Mouse (Mus musculus) hindlimb bud, embryonic 11.5 days (tissue): ENCODE measurements around the gene Dcaf17.

ENCODE experiments used
- DNase-seq: peaks from one replicate; pipeline ENCODE4 v3.0.0-alpha.2; 2012; ENCODE audit warnings: low read depth, low spot score; ENCODE audit errors: extremely low spot score

The Dcaf17 gene

DNA sequence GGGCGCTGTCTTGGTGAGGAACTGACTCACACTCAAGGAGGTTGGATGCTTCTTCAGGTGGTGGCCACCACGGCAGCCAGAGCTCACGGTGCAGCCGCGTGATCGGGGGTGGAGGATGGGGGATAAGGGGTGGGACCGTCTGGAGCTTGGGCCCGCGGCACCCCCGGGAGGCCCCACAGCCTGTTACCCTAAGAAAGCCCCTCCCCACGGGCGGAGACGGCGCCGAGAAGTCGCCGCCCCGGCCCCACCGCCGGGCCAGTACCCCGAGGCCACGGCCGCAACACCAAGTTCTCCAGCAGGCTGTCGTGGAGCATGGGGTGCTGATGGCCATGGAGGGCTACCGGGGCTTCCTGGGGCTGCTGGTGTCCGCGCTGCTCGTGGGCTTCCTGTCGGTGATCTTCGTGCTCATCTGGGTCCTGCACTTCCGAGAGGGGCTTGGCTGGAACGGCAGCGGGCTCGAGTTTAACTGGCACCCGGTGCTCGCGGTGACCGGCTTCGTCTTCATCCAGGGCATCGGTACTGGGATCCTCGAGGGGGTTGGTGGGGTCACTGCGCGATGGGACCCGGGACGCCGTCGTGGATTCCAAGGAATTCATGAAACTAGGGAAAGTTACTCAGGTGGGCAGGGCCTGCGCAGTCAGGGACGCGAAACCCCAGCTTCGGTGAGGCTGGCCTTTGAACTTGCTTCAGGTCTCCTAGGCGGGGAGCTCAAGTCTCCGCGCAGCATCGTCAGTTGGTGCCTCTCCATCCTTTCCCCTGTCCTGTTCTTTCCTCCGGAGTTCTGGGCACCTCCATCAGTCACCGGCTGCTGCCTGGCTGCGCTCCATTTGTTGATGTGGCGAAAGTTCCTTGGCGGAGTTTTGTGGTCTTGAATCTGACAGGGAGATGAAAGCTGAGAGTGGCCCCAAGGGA is 62.9 kb downstream of the Dcaf17 start, which contains the start of gene Cybrd1:
TSS of gene Cybrd1 (plus strand) at position 127 of the 912 bp plus-strand sequence.
- no peak for DNase-seq

DNA sequence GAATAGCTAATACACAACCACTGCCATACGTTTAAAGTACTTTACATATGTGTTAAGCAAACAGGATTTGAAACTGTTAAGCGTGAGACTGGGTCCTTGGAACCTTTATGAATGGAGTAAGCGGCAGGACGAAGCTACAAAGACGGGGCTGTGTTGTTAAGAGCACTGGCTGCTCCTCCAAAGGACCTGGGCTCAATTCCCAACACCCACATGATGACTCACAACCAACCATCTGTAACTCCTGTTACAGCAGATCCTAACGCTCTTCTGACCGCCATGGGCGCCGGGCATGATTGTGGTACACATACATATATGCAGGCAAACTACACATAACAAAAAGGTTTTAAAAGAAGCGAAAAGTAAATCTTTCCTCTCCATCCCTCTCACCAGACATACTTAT is 65.7 kb downstream of the Dcaf17 start:
- DNase-seq: no peak

DNA sequence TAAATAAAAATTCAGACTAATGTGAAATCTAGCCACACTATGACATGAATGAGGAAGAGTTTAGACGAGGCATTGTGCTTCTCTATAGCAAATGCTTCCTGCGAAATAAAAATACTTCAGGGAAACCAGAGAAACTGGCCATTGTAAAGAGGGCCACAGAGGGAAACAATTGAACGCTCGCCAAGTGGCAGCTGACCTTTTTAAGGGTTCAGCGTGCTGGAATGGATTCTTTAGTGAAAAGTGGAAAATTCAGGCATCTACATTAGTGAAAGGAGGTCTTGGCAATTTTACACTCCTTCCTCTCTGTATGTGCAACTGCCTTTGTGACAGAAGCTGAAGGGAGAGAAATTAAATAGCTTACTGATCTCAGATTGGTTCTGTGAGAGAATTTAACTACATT is 66.3 kb downstream of the Dcaf17 start:
- no peak for DNase-seq

DNA sequence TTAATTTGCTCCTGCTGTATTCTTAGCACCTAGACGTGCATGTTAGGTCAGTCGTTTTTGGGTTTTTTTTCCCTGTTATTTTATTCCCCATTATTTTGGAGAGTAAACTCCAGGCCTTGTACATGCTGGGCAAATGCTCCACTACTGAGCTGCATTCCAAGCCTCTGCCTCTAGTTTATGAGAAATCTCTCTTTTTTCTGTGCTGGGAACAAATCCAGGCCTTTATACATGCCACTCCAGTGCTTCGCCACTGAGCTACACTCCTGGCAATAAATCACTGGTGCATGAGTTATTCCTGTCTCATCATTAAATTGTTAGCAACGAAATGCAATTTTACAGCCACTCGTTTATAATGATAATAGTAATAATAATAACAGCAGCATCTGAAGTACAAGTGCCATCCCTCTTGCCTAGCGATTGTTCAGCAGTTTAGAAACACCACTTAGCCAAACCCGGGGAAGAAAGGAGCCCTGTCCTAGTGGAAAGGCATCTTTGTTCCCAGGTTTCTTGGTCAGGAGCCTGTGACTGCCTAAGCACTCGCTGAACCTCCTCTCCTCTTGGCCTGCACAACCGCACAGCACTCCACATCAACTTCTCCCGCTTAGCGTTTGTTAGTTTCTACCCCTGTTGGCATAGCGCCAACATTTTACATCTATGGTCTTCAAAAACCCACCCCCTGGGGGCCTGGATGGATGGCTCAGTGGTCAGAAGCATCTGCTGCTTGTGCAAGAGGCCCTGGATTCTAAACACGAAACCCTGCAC is 67.3 kb downstream of the Dcaf17 start:
- DNase-seq: no peak

DNA sequence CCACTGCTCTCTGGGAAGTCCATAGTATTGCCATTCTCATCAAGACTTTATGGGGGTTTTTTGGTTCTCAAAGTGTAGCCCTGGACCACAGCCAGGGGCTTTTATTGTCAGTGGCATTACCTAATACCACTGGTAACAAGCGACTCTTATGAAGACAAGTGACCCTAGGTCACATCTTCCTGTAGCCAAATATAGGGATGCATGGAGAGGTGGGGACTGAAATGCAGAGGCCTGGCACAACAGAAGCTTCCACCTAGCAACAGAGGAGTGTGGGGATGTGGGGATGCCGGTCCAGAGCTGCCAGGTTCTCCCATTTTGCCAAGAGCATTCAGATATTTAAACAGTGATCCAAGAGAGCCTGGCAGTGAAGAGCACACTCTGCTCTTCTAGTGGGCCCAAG is 68.5 kb downstream of the Dcaf17 start:
- no peak for DNase-seq

DNA sequence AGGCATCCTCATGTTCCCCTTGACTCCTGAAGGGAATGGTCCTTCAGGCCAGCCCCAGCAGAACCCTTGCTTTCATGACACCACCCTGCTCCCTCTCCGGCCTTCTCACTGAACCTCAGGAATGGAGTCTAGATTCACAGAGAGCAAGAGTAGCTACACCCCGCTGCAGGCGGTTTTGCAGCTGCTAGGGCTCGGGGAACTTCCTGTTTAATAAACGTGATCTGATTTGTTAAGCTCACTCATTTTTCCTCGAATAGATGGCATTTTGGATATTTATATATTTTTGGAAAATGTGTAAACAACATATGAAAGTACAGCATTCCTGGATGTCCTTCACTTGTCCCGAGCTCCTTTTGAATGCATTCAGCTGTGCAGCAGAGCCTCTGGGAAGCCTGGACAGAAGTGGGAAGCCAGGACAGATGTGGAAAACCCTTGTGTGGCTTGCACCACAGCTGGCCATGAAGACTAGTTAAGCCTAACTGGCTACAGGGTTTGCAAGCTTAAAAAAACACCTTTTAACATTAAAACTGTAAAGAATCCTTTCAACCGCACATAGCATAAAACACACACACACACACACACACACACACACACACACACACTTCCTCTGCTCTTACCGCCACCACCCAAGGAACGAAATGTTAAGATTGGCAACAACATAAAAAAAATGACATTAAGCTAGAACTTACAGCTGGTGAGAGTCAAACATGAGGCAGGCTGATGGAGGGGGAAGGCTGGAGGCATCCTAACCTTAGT is 72.8 kb downstream of the Dcaf17 start:
- DNase-seq: no peak

DNA sequence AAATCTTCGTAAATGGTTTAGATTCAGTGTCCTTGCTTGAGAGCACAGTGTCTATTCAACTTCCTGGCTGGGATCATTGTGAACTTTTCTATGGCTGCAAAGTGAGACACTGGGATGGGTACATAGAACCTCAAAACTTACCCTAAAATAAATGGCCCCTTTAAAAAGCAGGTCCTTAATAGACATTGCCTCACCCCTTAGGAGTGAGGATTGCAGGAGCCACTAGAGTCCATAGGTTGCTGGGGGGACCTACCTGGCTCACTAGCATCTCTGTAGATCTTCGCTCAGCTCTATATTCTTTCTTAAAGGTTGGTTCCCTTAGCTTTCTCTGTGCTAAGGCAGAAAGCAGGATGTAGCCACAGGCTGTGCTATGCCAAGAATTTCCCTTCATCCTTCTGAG is 75.2 kb downstream of the Dcaf17 start:
- DNase-seq: no peak

DNA sequence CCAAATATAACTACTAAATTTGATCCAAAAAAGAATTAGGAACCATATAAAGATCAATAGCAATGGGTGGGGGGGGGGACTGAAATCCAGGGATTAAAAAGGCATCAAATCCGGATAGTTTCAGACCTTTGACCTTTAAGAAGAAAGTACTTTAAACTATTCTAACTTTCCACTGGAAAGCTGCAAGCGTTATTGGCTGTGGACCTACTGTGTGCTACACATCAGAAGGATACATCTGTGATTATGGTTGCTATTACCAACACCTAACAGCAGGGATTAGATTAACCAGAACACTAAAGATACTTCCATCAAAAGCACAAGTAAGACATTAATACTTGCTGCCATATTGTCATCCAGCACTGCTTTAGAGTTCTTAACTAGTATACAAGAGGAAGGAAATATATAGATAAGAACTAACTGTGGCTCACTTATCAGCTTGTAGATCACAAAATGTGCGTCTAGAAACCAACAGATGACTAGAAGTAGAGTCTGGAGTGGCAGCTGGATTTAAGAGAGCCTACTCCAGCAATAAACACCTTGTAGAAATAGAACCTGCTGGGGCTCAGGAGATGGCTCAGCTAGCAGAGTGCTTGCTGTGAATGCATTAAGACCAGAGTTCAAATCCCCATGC is 76.9 kb downstream of the Dcaf17 start:
- no peak for DNase-seq

DNA sequence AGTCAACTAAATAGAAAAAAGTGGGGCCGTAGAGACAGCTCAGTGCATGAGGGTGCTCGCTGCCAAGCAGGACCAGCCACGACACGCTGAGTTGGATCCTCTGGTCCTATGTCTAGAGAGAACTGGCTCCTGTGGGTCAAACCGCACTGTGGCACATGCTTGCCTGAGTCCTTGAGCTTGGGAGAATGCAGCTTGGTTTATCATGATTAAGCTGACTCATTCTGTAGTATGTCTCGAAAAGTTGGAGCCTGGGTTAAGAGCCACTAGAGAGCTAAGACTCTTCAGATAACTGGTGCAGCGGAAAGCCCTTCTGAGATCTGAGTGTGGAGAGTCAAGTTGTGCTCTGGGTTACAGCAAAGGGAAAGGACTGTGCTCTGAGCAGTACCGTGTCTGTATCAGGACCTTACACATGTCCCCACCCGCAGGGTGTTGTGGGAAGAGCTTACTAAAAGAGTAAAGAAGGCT is 78.9 kb downstream of the Dcaf17 start:
- DNase-seq: no peak

DNA sequence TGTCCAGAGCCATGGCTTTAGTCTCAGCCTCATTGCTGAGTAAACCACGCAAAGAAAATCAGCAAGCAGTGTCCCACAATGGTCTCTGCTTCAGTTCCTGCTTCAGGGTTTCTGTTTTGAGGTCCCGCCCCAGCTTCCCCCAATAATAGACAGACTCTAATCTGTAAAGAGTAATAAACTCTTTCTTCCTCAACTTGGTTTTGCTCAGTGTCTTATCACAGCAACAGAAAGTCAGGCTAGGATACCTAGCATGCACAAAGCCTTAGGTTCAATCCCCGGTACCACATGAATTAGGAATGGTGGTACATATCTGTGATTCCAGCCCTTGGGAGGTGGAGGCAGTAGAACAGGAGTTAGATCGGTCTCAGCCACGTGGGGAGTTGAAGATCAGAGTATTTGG is 79.7 kb downstream of the Dcaf17 start:
- no peak for DNase-seq

DNA sequence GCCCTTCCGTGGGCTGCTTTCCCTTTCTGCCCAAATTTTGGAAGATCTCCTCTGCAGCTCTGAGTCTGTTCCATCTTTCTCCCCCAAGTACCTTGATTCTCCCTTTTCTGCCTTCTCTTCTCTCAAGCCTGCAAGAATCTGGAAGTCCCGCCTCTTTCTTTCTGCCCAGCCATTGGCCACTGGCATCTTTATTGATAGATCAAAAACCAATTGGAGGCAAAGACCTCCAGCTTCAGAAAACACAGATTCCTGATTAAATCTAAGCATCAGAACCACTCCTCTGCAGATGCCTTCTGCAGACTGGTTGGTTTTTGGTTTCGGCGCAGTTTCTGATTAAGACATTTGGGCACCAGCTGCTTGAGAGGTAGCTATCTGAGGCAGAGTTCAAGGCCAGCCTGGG is 85.5 kb downstream of the Dcaf17 start:
- no peak for DNase-seq

DNA sequence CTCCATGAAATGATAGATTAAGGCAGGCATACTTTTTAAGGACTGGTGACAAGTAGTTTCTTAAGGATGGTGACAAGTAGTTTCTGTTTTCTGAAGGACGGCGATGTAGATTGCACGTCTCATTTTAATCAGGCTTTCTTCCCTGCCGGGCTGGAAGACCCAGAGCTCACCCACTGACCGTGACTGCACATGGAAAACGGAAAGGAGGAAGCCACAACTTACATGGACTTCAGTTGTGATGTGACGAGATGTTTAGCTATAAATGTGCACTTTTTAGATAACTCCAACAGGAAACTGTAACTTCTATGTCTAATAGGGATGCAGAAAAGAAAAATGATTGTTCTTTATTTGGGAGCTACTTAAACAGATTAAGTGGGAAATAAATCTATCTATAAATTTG is 87.3 kb downstream of the Dcaf17 start:
- DNase-seq: no peak

DNA sequence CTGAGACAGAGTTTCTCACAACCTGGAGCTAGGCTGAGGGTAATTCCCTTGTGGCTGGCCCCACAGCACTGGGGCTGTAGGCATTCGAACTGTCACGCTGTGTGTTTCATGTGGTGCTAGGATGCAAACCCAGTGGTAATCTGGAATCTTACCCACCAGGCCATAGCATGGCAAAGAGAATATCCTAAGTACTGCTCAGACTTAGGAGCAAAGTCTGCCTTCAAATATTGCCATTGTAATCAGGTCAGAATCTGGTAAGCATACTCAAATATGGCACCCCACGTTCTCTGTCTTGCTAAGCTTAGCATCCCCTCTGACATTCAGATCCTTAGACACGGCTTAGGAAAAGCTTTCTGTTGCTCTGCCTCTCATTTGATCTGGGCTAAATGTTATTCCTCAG is 90.7 kb downstream of the Dcaf17 start:
- no peak for DNase-seq

DNA sequence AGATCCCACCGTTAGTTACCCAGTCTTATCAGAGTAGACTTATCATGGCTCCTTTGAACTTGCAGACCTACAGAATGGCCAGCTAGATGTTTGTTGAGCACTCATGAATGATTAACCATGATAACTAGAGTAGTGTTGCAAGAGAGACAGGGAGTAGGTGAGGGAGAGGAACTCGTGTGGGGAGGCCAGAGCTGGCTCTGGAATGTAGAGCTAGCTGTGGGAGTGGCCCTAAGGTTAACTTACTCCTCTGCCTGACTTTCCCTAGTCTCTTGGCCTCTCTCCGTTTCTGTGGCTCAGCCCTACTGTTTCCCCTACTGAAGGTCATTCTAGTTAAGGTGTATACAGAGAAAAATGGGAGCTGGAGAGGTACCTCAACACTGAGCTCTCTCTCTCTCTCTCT is 91.1 kb downstream of the Dcaf17 start:
- no peak for DNase-seq

DNA sequence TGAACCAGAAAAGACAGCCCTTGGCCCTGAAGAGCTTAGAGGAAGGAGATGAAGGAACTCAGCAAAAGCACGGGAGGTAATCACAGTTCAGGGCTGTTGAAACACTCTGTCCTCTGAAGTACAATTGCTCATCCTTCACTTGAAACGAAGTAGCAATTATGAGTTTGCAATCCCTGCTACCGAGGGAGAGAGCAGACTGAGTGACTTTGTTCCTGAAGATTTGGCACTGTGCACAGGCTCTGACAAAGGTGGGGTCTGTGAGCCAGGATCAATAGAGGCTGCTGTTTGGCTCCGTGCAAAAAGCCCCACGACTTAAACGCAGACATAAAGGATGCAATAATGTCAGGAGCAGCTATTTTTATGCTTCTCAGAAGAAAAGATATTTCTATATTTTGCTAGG is 92.7 kb downstream of the Dcaf17 start:
- DNase-seq: no peak
